Mouse (Mus musculus): Measurements from ENCODE around the gene Auh. TPM values are rescaled to one million over a fixed set of nuclear protein-coding genes. Genes with fewer than 3 reads are reported as not detected.

Gene Auh
- total and polyA plus RNA-seq, 3 experiments, result 17.8 to 36.6 (median 21.3) TPM

DNA sequence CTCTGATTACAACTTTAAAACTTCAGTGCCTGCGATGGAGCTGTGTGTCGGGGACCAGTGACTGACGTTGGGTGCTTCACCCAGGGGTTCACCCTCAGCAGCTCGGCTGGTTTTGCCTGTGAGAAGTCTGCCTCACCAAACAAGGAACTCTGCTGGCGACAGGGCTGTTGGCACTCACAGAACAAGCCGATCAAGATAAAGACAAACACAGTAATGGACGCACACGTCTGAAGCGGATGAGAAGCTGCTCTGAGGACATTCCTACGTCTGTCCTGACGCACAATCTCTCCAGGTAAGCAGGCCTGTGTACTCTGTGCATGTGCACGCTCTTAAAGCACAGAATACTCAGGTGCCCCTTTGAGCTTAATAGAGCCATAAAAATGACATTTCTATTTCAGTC lies 71.1 kb downstream of the Auh start:
- no peaks in the 10 kb centered on the region for H3K27me3 ChIP-seq (ENCODE audit: insufficient read depth, low read length)
- no peaks in the 10 kb centered on the region for H3K4me1 ChIP-seq (ENCODE audit: insufficient read depth, low read depth, low read length)
- H3K9me3 ChIP-seq (replicated peaks), result peaks cover 49% of the 10 kb centered on the region
- DNase-seq (ENCODE audit: low spot score) (no peak), ATAC-seq (ENCODE audit: extremely low read depth, insufficient number of reproducible peaks, low FRiP score, poor library complexity, severe bottlenecking) (no peak)
- no peaks in the 10 kb centered on the region for H3K36me3 ChIP-seq (replicated peaks)
- H3K4me3 ChIP-seq (ENCODE audit: low read depth, low read length), result no peak overlapping the region
- TF ChIP-seq GATA2 (IDR thresholded peaks at IDR 0.05; ENCODE audit: borderline replicate concordance, low read depth, low read length) (no peak), POLR2AphosphoS5 (IDR thresholded peaks at IDR 0.05; ENCODE audit: insufficient replicate concordance, low read depth, low read length) (no peak), CTCF (IDR thresholded peaks at IDR 0.05; ENCODE audit: low read depth, low read length) (no peak), GATA1 (IDR thresholded peaks at IDR 0.05; ENCODE audit: borderline replicate concordance, low read length) (no peak), TAL1 (conservative IDR thresholded peaks at IDR 0.05; ENCODE audit: low read depth, low read length) (no peak)

DNA sequence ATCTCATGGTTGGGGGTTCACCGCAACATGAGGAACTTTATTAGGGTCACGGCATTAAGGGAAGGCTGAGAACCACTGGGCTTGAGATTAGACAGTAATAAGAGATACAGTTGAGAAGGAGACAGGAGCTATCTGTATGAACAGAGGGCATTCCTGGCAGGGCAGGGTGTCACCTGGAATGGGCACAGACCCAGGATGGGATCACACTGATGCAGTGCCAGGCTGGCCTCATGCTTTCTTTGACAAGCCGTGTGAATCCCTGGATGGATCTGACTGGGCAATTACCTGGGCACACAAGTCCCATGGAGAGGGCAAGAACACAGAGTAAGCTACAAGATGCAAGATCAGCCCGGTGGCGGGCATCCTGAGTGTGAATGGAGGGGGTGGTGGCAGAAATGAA lies 71.7 kb downstream of the Auh start:
- ATAC-seq (ENCODE audit: extremely low read depth, insufficient number of reproducible peaks, low FRiP score, poor library complexity, severe bottlenecking) (no peak), DNase-seq (ENCODE audit: low spot score) (no peak)
- no peak for TF ChIP-seq POLR2AphosphoS5 (IDR thresholded peaks at IDR 0.05; ENCODE audit: insufficient replicate concordance, low read depth, low read length)
- TF ChIP-seq CTCF (IDR thresholded peaks at IDR 0.05; ENCODE audit: low read depth, low read length), result no peak
- TF ChIP-seq GATA1 (IDR thresholded peaks at IDR 0.05; ENCODE audit: borderline replicate concordance, low read length), result no peak
- no peak for TF ChIP-seq GATA2 (IDR thresholded peaks at IDR 0.05; ENCODE audit: borderline replicate concordance, low read depth, low read length)
- no peak for TF ChIP-seq TAL1 (conservative IDR thresholded peaks at IDR 0.05; ENCODE audit: low read depth, low read length)
- Histone ChIP-seq H3K27me3 (ENCODE audit: insufficient read depth, low read length) (no peaks in the 10 kb centered on the region), H3K9me3 (replicated peaks) (peaks cover 51% of the 10 kb centered on the region), H3K36me3 (replicated peaks) (no peaks in the 10 kb centered on the region), H3K4me3 (ENCODE audit: low read depth, low read length) (no peak overlapping the region), H3K4me1 (ENCODE audit: insufficient read depth, low read depth, low read length) (no peaks in the 10 kb centered on the region)

DNA sequence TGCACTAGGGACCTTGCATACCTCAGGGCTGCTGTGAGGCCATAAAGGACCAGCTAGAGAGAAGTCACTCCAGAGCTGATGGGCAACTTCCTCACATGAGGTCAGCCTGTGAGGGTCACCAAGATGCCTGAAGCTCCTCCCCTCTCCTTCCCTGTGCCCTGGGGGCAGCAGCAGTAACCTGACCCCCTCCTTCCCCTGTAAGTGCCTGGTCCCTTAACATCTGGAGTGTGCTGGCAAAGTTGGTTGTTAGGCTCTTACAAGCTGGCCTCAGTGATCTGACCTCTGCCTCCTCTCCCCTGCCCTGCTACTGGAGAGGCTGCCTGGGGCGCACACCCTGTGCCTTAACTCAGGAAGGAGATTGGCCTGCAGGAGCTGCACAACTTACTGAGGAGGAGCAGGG lies 75.9 kb downstream of the Auh start:
- Histone ChIP-seq H3K4me1 (ENCODE audit: insufficient read depth, low read depth, low read length) (no peaks in the 10 kb centered on the region), H3K9me3 (replicated peaks) (peaks cover 77% of the 10 kb centered on the region), H3K27me3 (ENCODE audit: insufficient read depth, low read length) (no peaks in the 10 kb centered on the region; the same call in 1 of the 2 replicates), H3K36me3 (replicated peaks) (no peaks in the 10 kb centered on the region), H3K4me3 (ENCODE audit: low read depth, low read length) (no peak overlapping the region)
- DNase-seq (ENCODE audit: low spot score) (no peak), ATAC-seq (ENCODE audit: extremely low read depth, insufficient number of reproducible peaks, low FRiP score, poor library complexity, severe bottlenecking) (no peak)
- TF ChIP-seq GATA1 (IDR thresholded peaks at IDR 0.05; ENCODE audit: borderline replicate concordance, low read length), result no peak
- no peak for TF ChIP-seq CTCF (IDR thresholded peaks at IDR 0.05; ENCODE audit: low read depth, low read length)
- TF ChIP-seq POLR2AphosphoS5 (IDR thresholded peaks at IDR 0.05; ENCODE audit: insufficient replicate concordance, low read depth, low read length), result no peak
- no peak for TF ChIP-seq TAL1 (conservative IDR thresholded peaks at IDR 0.05; ENCODE audit: low read depth, low read length)
- no peak for TF ChIP-seq GATA2 (IDR thresholded peaks at IDR 0.05; ENCODE audit: borderline replicate concordance, low read depth, low read length)

DNA sequence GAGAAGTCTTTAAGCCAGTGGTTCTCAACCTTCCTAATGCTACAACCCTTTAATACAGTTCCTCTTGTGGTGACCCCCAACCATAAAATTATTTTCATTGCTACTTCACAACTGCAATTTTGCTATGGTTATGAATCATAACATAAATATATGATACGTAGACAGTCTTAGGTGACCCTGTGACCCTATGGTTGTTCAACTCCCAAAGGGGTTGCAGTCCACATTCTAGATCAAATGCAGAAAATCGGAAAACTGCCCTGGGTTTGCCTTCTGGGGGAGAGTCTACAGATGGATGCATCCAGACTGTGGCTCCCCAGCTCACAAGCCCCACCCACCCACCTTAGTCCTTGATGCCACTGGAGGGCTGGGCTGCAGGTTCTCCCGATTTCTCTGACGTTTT lies 77.6 kb downstream of the Auh start:
- TF ChIP-seq GATA2 (IDR thresholded peaks at IDR 0.05; ENCODE audit: borderline replicate concordance, low read depth, low read length), result no peak
- no peak for TF ChIP-seq POLR2AphosphoS5 (IDR thresholded peaks at IDR 0.05; ENCODE audit: insufficient replicate concordance, low read depth, low read length)
- TF ChIP-seq TAL1 (conservative IDR thresholded peaks at IDR 0.05; ENCODE audit: low read depth, low read length), result no peak
- no peak for TF ChIP-seq GATA1 (IDR thresholded peaks at IDR 0.05; ENCODE audit: borderline replicate concordance, low read length)
- TF ChIP-seq CTCF (IDR thresholded peaks at IDR 0.05; ENCODE audit: low read depth, low read length), result no peak
- no peak for DNase-seq (ENCODE audit: low spot score)
- Histone ChIP-seq H3K36me3 (replicated peaks) (no peaks in the 10 kb centered on the region), H3K27me3 (ENCODE audit: insufficient read depth, low read length) (no peaks in the 10 kb centered on the region; the same call in 1 of the 2 replicates), H3K4me3 (ENCODE audit: low read depth, low read length) (no peak overlapping the region), H3K9me3 (replicated peaks) (peaks cover 77% of the 10 kb centered on the region), H3K4me1 (ENCODE audit: insufficient read depth, low read depth, low read length) (no peaks in the 10 kb centered on the region)
- no peak for ATAC-seq (ENCODE audit: extremely low read depth, insufficient number of reproducible peaks, low FRiP score, poor library complexity, severe bottlenecking)

DNA sequence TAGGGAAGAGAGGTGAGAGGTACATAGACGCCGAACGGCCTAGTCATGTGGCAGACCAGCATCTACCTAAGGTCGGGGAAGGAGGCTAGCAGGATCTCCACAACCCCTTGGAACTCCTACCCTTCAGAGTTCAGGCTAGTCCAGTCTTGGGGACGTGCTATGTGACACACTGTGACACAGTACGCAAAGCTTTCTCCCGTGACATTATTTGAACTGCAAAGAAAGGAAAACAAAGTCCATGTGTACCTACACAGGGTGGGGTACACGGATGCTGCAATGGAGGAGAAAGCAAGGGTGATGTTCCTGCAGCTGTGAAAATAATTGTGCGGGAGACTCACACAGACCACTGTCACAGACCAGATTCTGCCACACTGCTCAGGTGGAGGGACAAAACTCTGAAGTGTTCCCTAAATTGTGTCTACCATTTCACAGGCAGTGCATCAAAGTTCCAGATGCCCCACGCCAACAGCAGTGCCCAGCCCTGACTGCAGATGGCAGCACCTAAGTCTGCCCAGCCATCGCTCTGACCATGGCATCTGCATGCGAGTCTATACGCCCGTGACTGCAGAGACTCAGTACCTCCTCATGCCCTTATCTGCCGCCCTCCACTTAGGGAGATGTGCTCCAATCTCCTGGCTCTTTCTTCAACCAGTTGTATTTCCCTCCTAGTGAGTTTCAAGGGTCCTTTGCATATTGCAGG lies 79.3 kb downstream of the Auh start:
- TF ChIP-seq GATA2 (IDR thresholded peaks at IDR 0.05; ENCODE audit: borderline replicate concordance, low read depth, low read length) (no peak), POLR2AphosphoS5 (IDR thresholded peaks at IDR 0.05; ENCODE audit: insufficient replicate concordance, low read depth, low read length) (no peak), TAL1 (conservative IDR thresholded peaks at IDR 0.05; ENCODE audit: low read depth, low read length) (no peak), CTCF (IDR thresholded peaks at IDR 0.05; ENCODE audit: low read depth, low read length) (no peak), GATA1 (IDR thresholded peaks at IDR 0.05; ENCODE audit: borderline replicate concordance, low read length) (no peak)
- Histone ChIP-seq H3K27me3 (ENCODE audit: insufficient read depth, low read length) (no peaks in the 10 kb centered on the region; the same call in 1 of the 2 replicates), H3K9me3 (replicated peaks) (peaks cover 82% of the 10 kb centered on the region), H3K36me3 (replicated peaks) (no peaks in the 10 kb centered on the region), H3K4me3 (ENCODE audit: low read depth, low read length) (no peak overlapping the region), H3K4me1 (ENCODE audit: insufficient read depth, low read depth, low read length) (no peaks in the 10 kb centered on the region)
- DNase-seq (ENCODE audit: low spot score) (no peak), ATAC-seq (ENCODE audit: extremely low read depth, insufficient number of reproducible peaks, low FRiP score, poor library complexity, severe bottlenecking) (no peak)

DNA sequence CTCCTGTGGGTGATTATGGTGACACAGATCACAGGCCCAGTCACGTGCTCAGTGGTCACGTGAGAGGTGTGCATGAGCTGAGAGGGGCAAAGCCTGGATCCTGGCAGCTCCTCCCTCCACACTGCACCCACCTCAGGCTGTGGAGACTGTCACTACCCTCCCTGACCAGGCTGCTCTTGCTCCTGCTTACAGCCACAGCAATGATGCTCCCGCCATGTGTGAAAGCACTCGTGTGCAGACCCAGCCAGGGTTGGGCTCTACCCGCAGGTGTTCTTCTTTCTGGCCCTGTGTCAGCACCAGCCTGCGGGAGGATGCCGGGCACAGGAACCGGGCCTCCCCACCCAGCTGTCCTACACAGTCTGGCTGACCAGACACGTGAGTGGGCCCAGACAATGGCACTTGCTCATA lies 80.1 kb downstream of the Auh start:
- DNase-seq (ENCODE audit: low spot score), result no peak
- Histone ChIP-seq H3K4me3 (ENCODE audit: low read depth, low read length) (no peak overlapping the region; the same call in 1 of the 2 replicates), H3K4me1 (ENCODE audit: insufficient read depth, low read depth, low read length) (no peaks in the 10 kb centered on the region), H3K27me3 (ENCODE audit: insufficient read depth, low read length) (no peaks in the 10 kb centered on the region; the same call in 1 of the 2 replicates), H3K9me3 (replicated peaks) (peaks cover 82% of the 10 kb centered on the region), H3K36me3 (replicated peaks) (no peaks in the 10 kb centered on the region)
- TF ChIP-seq GATA2 (IDR thresholded peaks at IDR 0.05; ENCODE audit: borderline replicate concordance, low read depth, low read length) (no peak), TAL1 (conservative IDR thresholded peaks at IDR 0.05; ENCODE audit: low read depth, low read length) (no peak), GATA1 (IDR thresholded peaks at IDR 0.05; ENCODE audit: borderline replicate concordance, low read length) (no peak)
- no peak for ATAC-seq (ENCODE audit: extremely low read depth, insufficient number of reproducible peaks, low FRiP score, poor library complexity, severe bottlenecking)

Measured in G1E (cell line).